Mouse (Mus musculus): ENCODE results near the gene Slc26a10. TPM values are rescaled to one million over a fixed set of nuclear protein-coding genes. Genes with fewer than 3 reads are reported as not detected.

Slc26a10 gene
- polyA plus RNA-seq, 1 experiment from 2014 or later, result 2.3 TPM

GRCm38 (mm10) chr10:127171631-127172200 lies 8.7 kb downstream of the Slc26a10 start:
- no peak overlapping the region for H3K27ac ChIP-seq (ENCODE audit: low read depth, low read length)
- no peak for ATAC-seq (ENCODE audit: low FRiP score, low TSS enrichment)
- WGBS, result 88% methylated on average over 15 of the region's 15 CpGs
- H3K9ac ChIP-seq (ENCODE audit: low read depth, low read length), result no peak overlapping the region
- peaks cover 39% of the 10 kb centered on the region for H3K27me3 ChIP-seq (ENCODE audit: control insufficient read depth, insufficient read depth, low read length)
- no peaks in the 10 kb centered on the region for H3K9me3 ChIP-seq (ENCODE audit: control insufficient read depth, low read length)
- H3K4me3 ChIP-seq (ENCODE audit: low read length), result no peak overlapping the region
- H3K36me3 ChIP-seq (ENCODE audit: control insufficient read depth, insufficient read depth, low read length), result no peaks in the 10 kb centered on the region
- H3K4me1 ChIP-seq (ENCODE audit: control insufficient read depth, insufficient read depth, low read length), result peaks cover 15% of the 10 kb centered on the region
- H3K4me2 ChIP-seq (replicated peaks; ENCODE audit: low read depth, low read length), result no peak overlapping the region

- Histone ChIP-seq H3K9me3 (ENCODE audit: control insufficient read depth, low read length) (no peaks in the 10 kb centered on the region), H3K4me2 (replicated peaks; ENCODE audit: low read depth, low read length) (peak overlapping the region; percentile 67), H3K9ac (ENCODE audit: low read depth, low read length) (peak overlapping the region; percentile 31; the same call in 1 of the 2 replicates), H3K4me1 (ENCODE audit: control insufficient read depth, insufficient read depth, low read length) (peaks cover 15% of the 10 kb centered on the region), H3K4me3 (ENCODE audit: low read length) (peak overlapping the region; percentile 38), H3K27me3 (ENCODE audit: control insufficient read depth, insufficient read depth, low read length) (peaks cover 48% of the 10 kb centered on the region), H3K36me3 (ENCODE audit: control insufficient read depth, insufficient read depth, low read length) (no peaks in the 10 kb centered on the region), H3K27ac (ENCODE audit: low read depth, low read length) (no peak overlapping the region)
- peak; percentile 77 for ATAC-seq (ENCODE audit: low FRiP score, low TSS enrichment)
- WGBS, result 1% methylated on average over 26 of the region's 29 CpGs
These were observed 9.6 kb downstream of the Slc26a10 start for GRCm38 (mm10) chr10:127170837-127171272.

GRCm38 (mm10) chr10:127170002-127170401 lies 10.4 kb downstream of the Slc26a10 start:
- H3K36me3 ChIP-seq (ENCODE audit: control insufficient read depth, insufficient read depth, low read length), result no peaks in the 10 kb centered on the region
- peaks cover 21% of the 10 kb centered on the region for H3K4me1 ChIP-seq (ENCODE audit: control insufficient read depth, insufficient read depth, low read length)
- WGBS, result 3% methylated on average over 22 of the region's 22 CpGs
- H3K27me3 ChIP-seq (ENCODE audit: control insufficient read depth, insufficient read depth, low read length), result peaks cover 56% of the 10 kb centered on the region
- H3K27ac ChIP-seq (ENCODE audit: low read depth, low read length), result no peak overlapping the region
- ATAC-seq (ENCODE audit: low FRiP score, low TSS enrichment), result no peak
- H3K4me2 ChIP-seq (replicated peaks; ENCODE audit: low read depth, low read length), result peak overlapping the region; percentile 67
- H3K9ac ChIP-seq (ENCODE audit: low read depth, low read length), result peak overlapping the region; percentile 12; the same call in 1 of the 2 replicates
- H3K9me3 ChIP-seq (ENCODE audit: control insufficient read depth, low read length), result no peaks in the 10 kb centered on the region
- H3K4me3 ChIP-seq (ENCODE audit: low read length), result peak overlapping the region; percentile 38; the same call in 1 of the 2 replicates

GRCm38 (mm10) chr10:127167614-127168192 lies 12.7 kb downstream of the Slc26a10 start:
- Histone ChIP-seq H3K4me3 (ENCODE audit: low read length) (no peak overlapping the region), H3K27me3 (ENCODE audit: control insufficient read depth, insufficient read depth, low read length) (peaks cover 60% of the 10 kb centered on the region), H3K4me1 (ENCODE audit: control insufficient read depth, insufficient read depth, low read length) (peaks cover 21% of the 10 kb centered on the region), H3K9me3 (ENCODE audit: control insufficient read depth, low read length) (no peaks in the 10 kb centered on the region), H3K36me3 (ENCODE audit: control insufficient read depth, insufficient read depth, low read length) (no peaks in the 10 kb centered on the region), H3K9ac (ENCODE audit: low read depth, low read length) (no peak overlapping the region), H3K27ac (ENCODE audit: low read depth, low read length) (no peak overlapping the region), H3K4me2 (replicated peaks; ENCODE audit: low read depth, low read length) (no peak overlapping the region)
- no peak for ATAC-seq (ENCODE audit: low FRiP score, low TSS enrichment)
- WGBS, result 33% methylated on average over 10 of the region's 10 CpGs

GRCm38 (mm10) chr10:127166771-127167613 lies 13.5 kb downstream of the Slc26a10 start:
- peaks cover 58% of the 10 kb centered on the region for H3K27me3 ChIP-seq (ENCODE audit: control insufficient read depth, insufficient read depth, low read length)
- WGBS, result 21% methylated on average over 15 of the region's 15 CpGs
- no peaks in the 10 kb centered on the region for H3K36me3 ChIP-seq (ENCODE audit: control insufficient read depth, insufficient read depth, low read length)
- H3K9ac ChIP-seq (ENCODE audit: low read depth, low read length), result no peak overlapping the region
- no peaks in the 10 kb centered on the region for H3K9me3 ChIP-seq (ENCODE audit: control insufficient read depth, low read length)
- no peak overlapping the region for H3K27ac ChIP-seq (ENCODE audit: low read depth, low read length)
- H3K4me1 ChIP-seq (ENCODE audit: control insufficient read depth, insufficient read depth, low read length), result peaks cover 21% of the 10 kb centered on the region
- ATAC-seq (ENCODE audit: low FRiP score, low TSS enrichment), result no peak
- no peak overlapping the region for H3K4me3 ChIP-seq (ENCODE audit: low read length)
- peak overlapping the region; percentile 100; the same call in 1 of the 2 replicates for H3K4me2 ChIP-seq (replicated peaks; ENCODE audit: low read depth, low read length)

- Histone ChIP-seq H3K27ac (ENCODE audit: low read depth, low read length) (no peak overlapping the region), H3K4me2 (replicated peaks; ENCODE audit: low read depth, low read length) (peak overlapping the region; percentile 100), H3K36me3 (ENCODE audit: control insufficient read depth, insufficient read depth, low read length) (no peaks in the 10 kb centered on the region), H3K4me1 (ENCODE audit: control insufficient read depth, insufficient read depth, low read length) (peaks cover 21% of the 10 kb centered on the region), H3K9ac (ENCODE audit: low read depth, low read length) (peak overlapping the region; percentile 69; the same call in 1 of the 2 replicates), H3K4me3 (ENCODE audit: low read length) (peak overlapping the region; percentile 60), H3K9me3 (ENCODE audit: control insufficient read depth, low read length) (no peaks in the 10 kb centered on the region), H3K27me3 (ENCODE audit: control insufficient read depth, insufficient read depth, low read length) (peaks cover 54% of the 10 kb centered on the region)
- 4% methylated on average over 11 of the region's 11 CpGs for WGBS
- ATAC-seq (ENCODE audit: low FRiP score, low TSS enrichment), result no peak; the same call in 1 of the 2 replicates
These were observed 14.1 kb downstream of the Slc26a10 start for GRCm38 (mm10) chr10:127166404-127166715.

GRCm38 (mm10) chr10:127165654-127166403 lies 14.6 kb downstream of the Slc26a10 start:
- Histone ChIP-seq H3K27ac (ENCODE audit: low read depth, low read length) (no peak overlapping the region), H3K9me3 (ENCODE audit: control insufficient read depth, low read length) (no peaks in the 10 kb centered on the region), H3K4me3 (ENCODE audit: low read length) (peak overlapping the region; percentile 60), H3K36me3 (ENCODE audit: control insufficient read depth, insufficient read depth, low read length) (no peaks in the 10 kb centered on the region), H3K27me3 (ENCODE audit: control insufficient read depth, insufficient read depth, low read length) (peaks cover 54% of the 10 kb centered on the region), H3K9ac (ENCODE audit: low read depth, low read length) (peak overlapping the region; percentile 69), H3K4me1 (ENCODE audit: control insufficient read depth, insufficient read depth, low read length) (peaks cover 21% of the 10 kb centered on the region), H3K4me2 (replicated peaks; ENCODE audit: low read depth, low read length) (peak overlapping the region; percentile 100)
- 1% methylated on average over 54 of the region's 56 CpGs for WGBS
- ATAC-seq (ENCODE audit: low FRiP score, low TSS enrichment), result peak; percentile 56

GRCm38 (mm10) chr10:127165354-127165653 lies 15.1 kb downstream of the Slc26a10 start:
- ATAC-seq (ENCODE audit: low FRiP score, low TSS enrichment), result peak; percentile 55; the same call in 1 of the 2 replicates
- Histone ChIP-seq H3K27me3 (ENCODE audit: control insufficient read depth, insufficient read depth, low read length) (peaks cover 50% of the 10 kb centered on the region), H3K36me3 (ENCODE audit: control insufficient read depth, insufficient read depth, low read length) (no peaks in the 10 kb centered on the region), H3K4me3 (ENCODE audit: low read length) (peak overlapping the region; percentile 60), H3K4me2 (replicated peaks; ENCODE audit: low read depth, low read length) (peak overlapping the region; percentile 100), H3K9me3 (ENCODE audit: control insufficient read depth, low read length) (no peaks in the 10 kb centered on the region), H3K27ac (ENCODE audit: low read depth, low read length) (no peak overlapping the region), H3K9ac (ENCODE audit: low read depth, low read length) (peak overlapping the region; percentile 69), H3K4me1 (ENCODE audit: control insufficient read depth, insufficient read depth, low read length) (peaks cover 17% of the 10 kb centered on the region)
- WGBS, result under 1% methylated on average over 42 of the region's 42 CpGs
